Mouse (Mus musculus) induced T-regulatory cell, adult 2 months (primary cell): ENCODE results near the gene Sorcs1.

ENCODE experiments used
- DNase-seq: peaks from one replicate; pipeline ENCODE4 v3.0.0-alpha.2; 2012; ENCODE audit warnings: low read depth

Gene Sorcs1

DNA sequence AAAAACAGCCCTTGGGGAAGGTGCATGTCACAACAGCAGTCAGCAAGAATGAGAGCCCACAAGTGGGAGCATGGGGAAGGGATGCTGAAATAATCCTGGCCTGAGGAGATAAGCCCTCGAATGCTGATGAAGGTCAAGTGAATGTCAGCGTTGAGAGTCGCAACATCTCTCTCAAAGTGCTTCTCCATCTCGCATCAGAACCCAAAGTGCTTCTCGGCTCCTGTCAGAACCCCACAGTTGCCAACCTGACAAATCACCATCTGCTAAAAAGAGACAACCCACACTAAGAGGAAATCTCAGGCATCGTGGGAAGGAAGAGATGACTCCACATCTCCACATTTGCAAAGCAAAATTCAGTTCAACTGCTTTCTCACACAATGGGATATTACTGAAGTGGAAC, 119.7 kb downstream of the Sorcs1 start:
- no peak for DNase-seq

DNA sequence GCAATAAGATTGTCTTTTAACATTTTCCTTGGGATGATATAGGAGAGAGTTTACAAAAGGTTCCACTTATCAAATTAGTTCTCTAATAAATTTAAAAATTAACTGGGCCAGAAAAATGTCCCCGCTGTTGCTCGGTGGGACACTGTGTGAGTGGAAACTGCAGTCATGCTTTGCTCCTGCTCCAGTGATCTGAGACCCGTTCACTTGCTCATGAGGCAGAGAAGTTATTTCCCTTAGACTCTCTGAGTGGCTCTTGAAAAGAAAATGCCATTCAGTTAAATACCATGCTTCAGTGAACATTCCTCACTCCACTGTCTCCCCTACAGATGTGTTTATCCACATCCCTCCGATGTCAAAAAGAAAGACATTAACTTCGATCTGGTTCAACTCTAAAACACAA, 144.4 kb downstream of the Sorcs1 start:
- DNase-seq, result no peak

GRCm38 (mm10) chr19:50527835-50528234, 150.6 kb downstream of the Sorcs1 start:
- DNase-seq, result no peak

GRCm38 (mm10) chr19:50526094-50526493, 152.4 kb downstream of the Sorcs1 start:
- no peak for DNase-seq

- no peak for DNase-seq
These were observed 156.5 kb downstream of the Sorcs1 start for GRCm38 (mm10) chr19:50521943-50522342.

DNA sequence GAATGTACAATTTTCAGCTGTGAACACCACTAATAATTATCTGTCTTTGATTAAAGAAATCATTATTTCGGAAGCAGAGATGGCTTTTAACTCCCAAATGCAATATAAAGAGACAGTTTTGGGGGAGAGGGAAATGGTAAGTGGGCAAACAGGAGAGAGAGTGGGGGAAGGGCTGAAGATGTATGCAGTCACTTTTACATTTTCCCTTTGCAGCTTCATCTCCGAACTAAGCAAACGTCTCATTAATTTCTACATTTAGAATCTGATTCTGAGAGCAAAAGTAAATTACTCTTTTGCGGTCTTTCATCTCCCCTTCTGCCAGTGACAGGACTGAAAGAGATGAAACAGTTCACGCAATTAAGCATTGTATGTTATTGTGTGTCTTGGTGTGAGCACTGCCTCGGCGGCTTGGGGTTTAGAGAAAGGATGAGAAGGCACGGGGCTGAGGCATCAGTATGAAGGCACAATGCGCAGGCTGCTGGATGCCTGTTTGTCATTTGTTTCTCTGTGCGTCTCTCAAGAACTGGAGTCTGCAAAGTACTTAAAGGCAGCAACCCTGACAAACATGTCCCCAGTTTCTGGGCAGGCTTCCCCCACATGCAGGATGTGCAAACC, 163.3 kb downstream of the Sorcs1 start:
- DNase-seq, result no peak

GRCm38 (mm10) chr19:50514309-50514830, 164.1 kb downstream of the Sorcs1 start:
- DNase-seq, result no peak

DNA sequence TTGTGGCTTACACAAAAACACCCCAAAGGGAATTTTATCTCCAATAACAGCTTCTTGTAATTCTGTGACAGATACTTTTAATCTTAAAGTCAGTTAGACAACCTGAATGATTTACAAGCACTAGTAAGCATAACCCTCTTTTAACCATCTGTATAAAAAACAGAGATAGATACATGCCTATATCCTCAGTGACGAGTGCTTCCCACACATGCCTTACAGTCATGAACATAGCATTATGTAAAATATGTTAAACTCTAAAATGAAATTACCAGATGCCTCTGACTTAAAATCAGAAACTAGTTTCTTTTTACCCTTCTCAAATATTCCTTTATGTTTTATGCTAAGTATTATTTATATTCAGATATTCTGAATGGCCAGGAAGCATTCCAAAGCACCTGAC, 175.6 kb downstream of the Sorcs1 start:
- no peak for DNase-seq

- no peak for DNase-seq
These were observed 187.3 kb downstream of the Sorcs1 start for GRCm38 (mm10) chr19:50491121-50491520.

- DNase-seq, result no peak
These were observed 187.7 kb downstream of the Sorcs1 start for GRCm38 (mm10) chr19:50490721-50491120.

- DNase-seq, result no peak
These were observed 188.7 kb downstream of the Sorcs1 start for GRCm38 (mm10) chr19:50489786-50490185.

DNA sequence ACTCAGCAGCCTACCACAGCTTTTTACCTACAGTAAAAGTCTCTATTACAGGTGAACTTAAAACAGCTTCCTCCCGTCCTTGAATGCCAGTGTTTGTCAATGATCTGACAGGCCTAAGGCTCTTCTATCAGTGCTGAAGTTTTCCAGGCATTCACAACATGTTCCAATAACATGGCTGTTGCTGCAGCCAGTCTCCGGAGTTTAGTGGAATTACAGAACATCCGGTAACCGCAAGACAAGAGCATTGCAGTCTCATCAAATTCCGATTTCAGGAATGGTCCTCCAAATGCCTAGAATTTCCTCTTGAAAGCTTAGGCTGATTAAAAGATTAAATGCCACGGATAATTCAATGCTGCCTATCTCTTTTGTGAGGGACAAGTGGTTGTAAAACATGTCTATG, 190.0 kb downstream of the Sorcs1 start:
- DNase-seq, result no peak

DNA sequence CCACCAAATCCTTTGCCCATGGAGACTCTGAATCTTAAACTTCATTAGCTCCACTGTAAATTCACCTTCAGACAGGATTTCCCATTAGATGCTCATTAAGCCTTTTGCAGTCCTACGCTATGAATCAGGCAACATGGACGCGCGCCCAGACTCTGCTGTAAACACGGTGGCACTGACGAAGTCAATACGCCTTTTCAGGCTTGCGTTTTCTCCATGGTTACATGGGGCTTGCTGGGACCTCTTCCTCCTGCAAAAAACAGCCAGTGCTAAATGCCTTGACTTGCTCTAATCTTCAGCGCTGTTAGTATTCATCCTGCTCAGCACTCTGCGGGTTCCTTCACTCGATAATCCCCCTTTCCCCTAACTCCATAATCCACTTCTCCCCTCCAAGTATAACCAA, 190.7 kb downstream of the Sorcs1 start:
- DNase-seq, result no peak

GRCm38 (mm10) chr19:50486345-50486744, 192.1 kb downstream of the Sorcs1 start:
- DNase-seq, result no peak

DNA sequence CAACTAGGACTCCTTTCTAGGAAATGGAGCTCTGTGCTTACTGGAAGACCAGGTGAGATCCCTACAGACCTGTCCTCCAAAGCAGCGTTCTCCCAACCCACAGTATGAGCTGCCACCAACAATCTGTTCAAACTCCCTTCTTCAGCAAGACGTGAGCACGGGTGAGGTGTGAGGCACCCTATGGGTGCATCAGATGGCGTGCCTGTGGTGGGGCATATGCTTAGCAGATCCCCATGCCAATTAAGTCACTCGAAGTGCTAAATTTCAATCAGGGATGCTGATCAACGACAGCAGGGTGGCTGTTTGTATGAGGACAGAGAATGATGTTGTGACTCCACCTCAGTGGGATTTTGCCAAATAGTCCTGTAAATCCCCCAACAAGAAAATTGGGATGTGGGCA, 201.7 kb downstream of the Sorcs1 start:
- no peak for DNase-seq

- no peak for DNase-seq
These were observed 209.9 kb downstream of the Sorcs1 start for GRCm38 (mm10) chr19:50468592-50468991.

DNA sequence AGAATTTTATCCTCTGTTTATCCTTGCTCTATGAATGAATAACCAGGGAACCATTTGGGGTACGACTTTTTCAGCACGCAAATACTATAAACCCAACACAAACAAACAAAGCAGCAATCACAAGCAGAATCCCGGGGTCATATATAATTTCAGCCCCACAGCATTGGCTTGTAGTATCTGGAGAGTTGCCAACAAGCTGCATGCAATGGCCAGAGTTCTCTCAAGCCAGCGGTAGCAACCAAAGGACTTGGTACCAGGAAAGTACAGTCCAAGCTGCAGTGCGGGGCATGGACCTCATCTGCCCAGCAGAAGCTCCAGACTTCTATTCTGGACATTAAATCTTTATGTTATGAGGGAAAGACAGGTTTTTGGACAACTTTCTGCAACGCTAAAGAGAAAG, 213.6 kb downstream of the Sorcs1 start:
- DNase-seq, result no peak

DNA sequence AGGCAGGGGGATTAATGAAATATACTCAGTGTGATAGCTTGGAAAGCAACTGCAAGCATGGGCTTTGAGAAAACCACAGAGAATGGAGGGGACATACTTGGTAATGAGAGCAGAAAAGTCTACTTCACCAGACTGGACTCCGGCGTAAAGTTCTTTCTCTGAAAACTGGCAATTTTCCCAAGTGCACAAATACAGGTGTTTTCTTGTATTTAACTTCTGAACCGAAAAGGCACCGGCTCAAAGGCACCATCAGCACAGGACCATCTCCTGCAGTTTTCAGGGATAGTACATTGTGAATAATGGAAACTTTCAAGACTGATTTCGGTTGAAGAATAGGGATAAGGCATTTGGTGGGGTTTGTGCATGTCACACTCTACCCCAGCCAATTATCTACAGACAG, 219.9 kb downstream of the Sorcs1 start:
- no peak for DNase-seq

DNA sequence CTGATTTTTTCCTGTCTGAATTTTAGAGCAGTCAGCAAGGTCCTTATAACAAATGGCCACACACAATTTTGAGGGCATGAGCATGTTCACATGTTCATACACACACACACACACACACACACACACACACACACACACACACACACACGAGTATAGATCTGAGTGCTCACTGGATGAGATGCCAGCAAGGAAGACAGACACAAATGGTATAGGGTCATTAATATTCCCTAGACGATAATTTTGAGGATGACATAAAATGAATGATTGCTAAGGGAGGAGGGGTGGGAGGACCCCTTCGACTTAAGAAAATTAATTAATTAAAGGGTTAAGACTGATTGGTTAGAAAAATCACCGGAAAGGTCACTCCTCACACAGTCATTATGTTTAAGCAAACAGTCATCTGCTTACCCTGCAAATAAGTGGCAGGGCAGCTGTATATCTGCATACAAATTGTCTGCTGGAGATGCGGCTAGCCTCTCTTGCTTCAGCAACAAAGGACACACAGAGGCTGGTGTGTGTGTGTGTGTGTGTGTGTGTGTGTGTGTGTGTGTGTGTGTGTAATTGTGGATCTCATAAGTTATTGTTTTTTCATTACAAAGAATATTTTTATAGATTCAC, 221.1 kb downstream of the Sorcs1 start:
- no peak for DNase-seq

DNA sequence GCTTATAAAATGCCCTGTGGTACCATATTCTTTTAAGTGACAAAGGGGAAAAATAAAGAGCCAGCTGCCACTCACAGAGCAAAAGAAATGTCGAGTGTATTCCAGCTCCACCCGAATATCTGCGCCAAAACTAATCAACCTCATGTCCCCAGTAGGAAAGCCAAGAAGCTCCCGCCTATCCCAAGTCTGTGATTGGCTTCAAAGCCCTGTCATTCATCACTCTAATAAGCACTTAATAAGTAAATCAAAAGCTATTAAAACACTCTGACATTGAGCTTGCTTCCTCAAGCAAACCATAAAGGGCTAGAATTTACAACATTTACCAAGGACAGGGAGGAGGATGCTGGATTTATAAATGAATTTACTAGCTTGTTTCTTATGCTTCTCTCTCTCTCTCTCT, 237.3 kb downstream of the Sorcs1 start:
- no peak for DNase-seq

DNA sequence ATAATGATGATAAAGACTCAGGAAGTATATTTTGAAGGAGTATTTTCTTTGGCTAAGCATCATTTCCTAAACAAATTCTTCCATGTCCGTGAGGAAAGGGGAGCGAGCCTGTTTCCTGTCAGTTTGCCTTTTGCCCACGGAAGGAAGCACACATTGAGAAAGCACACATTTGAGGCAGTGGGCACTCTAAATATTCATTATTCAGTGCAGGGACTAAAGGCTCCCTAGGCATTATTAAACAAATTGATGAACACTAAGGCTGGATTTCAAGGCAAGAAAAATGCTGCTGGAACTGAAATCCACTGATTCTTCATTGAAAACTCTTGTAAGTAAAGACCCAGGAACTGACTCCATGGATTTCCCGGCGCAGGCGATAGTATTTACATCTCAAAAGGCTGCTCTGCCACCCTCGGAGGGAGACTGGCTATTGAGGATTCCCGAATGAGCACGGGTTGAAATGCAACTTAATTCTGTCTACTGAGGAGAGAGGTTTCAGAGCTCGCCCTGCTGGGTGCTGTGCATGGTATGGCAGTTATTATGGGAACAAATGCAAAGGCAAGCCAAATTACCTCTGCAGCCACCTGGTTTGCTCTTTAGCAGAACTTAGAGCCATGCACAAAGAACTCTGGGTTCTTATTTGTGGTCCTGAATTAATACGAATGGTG, 238.1 kb downstream of the Sorcs1 start:
- no peak for DNase-seq

- no peak for DNase-seq
These were observed 239.0 kb downstream of the Sorcs1 start for GRCm38 (mm10) chr19:50439464-50439881.

GRCm38 (mm10) chr19:50422928-50423327, 255.5 kb downstream of the Sorcs1 start:
- no peak for DNase-seq
